Mouse (Mus musculus) heart, embryonic 14.5 days (tissue): ENCODE measurements at regions not wholly inside any gene's neighbourhood (a gene's known extent, or its start where the extent isn't known, plus 50 kb on each side); places are given as distances from the start of the nearest gene placed in this dataset.

Experiments used
- ATAC-seq: fragments of 200-750 bp; cut with Nextera tagmentation; 2 replicates; pipeline ENCODE4 v1.8.0; 2017; ENCODE audit warnings: low read depth, moderate TSS enrichment; ENCODE audit not compliant: insufficient number of reproducible peaks, insufficient read depth, low FRiP score
- H3K27ac ChIP-seq, 2 experiments: fragments of 200-500 bp in 1 of 2; fragments of 300-500 bp in 1 of 2; sonication (generic) in 1 of 2; replicated peaks in 1 of 2; 2 replicates each; pipeline ENCODE4 v1.5.1; 2012 to 2014; ENCODE audit warnings: low read depth in 2 of 2, low read length in 2 of 2, control low read depth in 1 of 2, mild to moderate bottlenecking in 1 of 2, mixed read lengths in 1 of 2; ENCODE audit not compliant: control insufficient read depth in 1 of 2, insufficient read depth in 1 of 2
- H3K27me3 ChIP-seq: fragments of 300-500 bp; sonication (generic); 2 replicates; pipeline ENCODE4 v1.6.1; 2014; ENCODE audit warnings: mild to moderate bottlenecking, low read length, control low read depth; ENCODE audit not compliant: control insufficient read depth, insufficient read depth
- H3K36me3 ChIP-seq: fragments of 300-500 bp; sonication (generic); 2 replicates; pipeline ENCODE4 v1.6.1; 2014; ENCODE audit warnings: mild to moderate bottlenecking, control low read depth, low read length, mixed read lengths; ENCODE audit not compliant: control insufficient read depth, insufficient read depth
- H3K4me1 ChIP-seq, 2 experiments: fragments of 200-500 bp in 1 of 2; fragments of 300-500 bp in 1 of 2; sonication (generic) in 1 of 2; 2 replicates each; pipeline ENCODE4 v1.6.1; 2012 to 2014; ENCODE audit warnings: low read length in 2 of 2, control low read depth in 1 of 2, mixed read lengths in 1 of 2; ENCODE audit not compliant: control insufficient read depth in 2 of 2, insufficient read depth in 2 of 2
- H3K4me2 ChIP-seq: fragments of 300-500 bp; sonication (generic); 2 replicates; pipeline ENCODE4 v1.6.1; 2014; ENCODE audit warnings: mild to moderate bottlenecking, low read length
- H3K4me3 ChIP-seq, 2 experiments: fragments of 200-500 bp in 1 of 2; fragments of 300-500 bp in 1 of 2; sonication (generic) in 1 of 2; 2 replicates each; pipeline ENCODE4 v1.5.1; 2012 to 2014; ENCODE audit warnings: low read length in 2 of 2, mild to moderate bottlenecking in 2 of 2, control low read depth in 1 of 2, low read depth in 1 of 2, moderate library complexity in 1 of 2; ENCODE audit not compliant: control insufficient read depth in 1 of 2, insufficient read depth in 1 of 2
- H3K9ac ChIP-seq: fragments of 300-500 bp; sonication (generic); 2 replicates; pipeline ENCODE4 v1.6.1; 2014; ENCODE audit warnings: mild to moderate bottlenecking, low read length
- H3K9me3 ChIP-seq: fragments of 300-500 bp; sonication (generic); 2 replicates; pipeline ENCODE4 v1.6.1; 2016; ENCODE audit warnings: low read length, control low read depth; ENCODE audit not compliant: control insufficient read depth
- WGBS: fragments of 180-500 bp; shearing (Covaris S2); extraction: QIAGEN DNeasy Blood & Tissue Kit; methylation state at CpG from one replicate; pipeline ENCODE4 v1.1.7; 2014; 5-methylcytosine and 5-hydroxymethylcytosine counted together

DNA sequence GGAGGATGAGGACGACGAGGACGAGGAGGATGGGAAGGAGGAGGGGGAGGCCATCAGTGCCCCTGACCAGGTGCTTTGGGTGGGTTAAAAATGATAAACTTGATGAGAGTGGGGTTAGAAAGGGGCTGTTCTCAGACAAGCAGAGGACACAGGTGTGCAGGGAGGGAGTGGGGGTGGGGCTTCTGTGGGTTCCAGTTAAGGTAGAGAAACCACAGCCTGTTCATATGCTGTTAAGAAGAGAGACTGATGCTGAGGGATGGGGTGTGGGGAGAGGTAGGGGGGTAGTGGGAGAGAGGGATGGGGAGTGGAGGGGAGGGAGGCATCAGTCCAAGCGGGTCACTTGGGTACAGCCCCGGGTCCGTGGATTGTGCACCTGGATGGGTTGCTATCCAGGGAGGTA lies 60.6 kb upstream of the Prdm11 start:
- H3K27me3 ChIP-seq = no peaks in the 10 kb centered on the region; the same call in 1 of the 2 replicates
- H3K4me2 ChIP-seq = no peak overlapping the region
- no peak overlapping the region for H3K27ac ChIP-seq
- 73% methylated on average over 6 of the region's 6 CpGs for WGBS
- no peak for ATAC-seq
- no peak overlapping the region for H3K9ac ChIP-seq
- no peaks in the 10 kb centered on the region for H3K4me1 ChIP-seq
- H3K9me3 ChIP-seq = no peaks in the 10 kb centered on the region
- no peak overlapping the region for H3K4me3 ChIP-seq
- no peaks in the 10 kb centered on the region for H3K36me3 ChIP-seq

DNA sequence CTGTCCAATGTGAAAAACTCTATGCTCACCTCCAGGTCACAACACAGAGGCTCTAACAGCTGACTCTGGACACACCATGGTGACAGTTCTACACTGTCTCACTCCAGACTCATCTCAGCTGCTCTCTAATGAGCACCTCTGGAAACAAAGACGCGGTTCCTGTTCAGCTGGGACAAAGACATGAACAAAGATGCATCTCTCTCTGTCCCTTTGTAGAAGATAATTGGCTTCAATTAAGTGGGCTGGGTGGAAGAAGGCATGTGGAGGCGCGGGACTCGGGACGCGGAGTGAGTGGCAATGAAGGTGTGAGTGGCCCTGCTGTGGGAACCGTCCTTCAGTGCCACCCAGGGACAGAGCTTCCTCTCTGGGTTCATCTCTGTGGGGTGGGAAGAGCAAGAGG lies 56.0 kb upstream of the Prdm11 start:
- Histone ChIP-seq H3K27me3 (no peaks in the 10 kb centered on the region), H3K4me3 (no peak overlapping the region), H3K36me3 (no peaks in the 10 kb centered on the region), H3K9me3 (no peaks in the 10 kb centered on the region), H3K4me1 (peaks cover 13% of the 10 kb centered on the region in 2 experiments), H3K4me2 (no peak overlapping the region), H3K27ac (no peak overlapping the region), H3K9ac (no peak overlapping the region)
- no peak for ATAC-seq
- 82% methylated on average over 8 of the region's 8 CpGs for WGBS

DNA sequence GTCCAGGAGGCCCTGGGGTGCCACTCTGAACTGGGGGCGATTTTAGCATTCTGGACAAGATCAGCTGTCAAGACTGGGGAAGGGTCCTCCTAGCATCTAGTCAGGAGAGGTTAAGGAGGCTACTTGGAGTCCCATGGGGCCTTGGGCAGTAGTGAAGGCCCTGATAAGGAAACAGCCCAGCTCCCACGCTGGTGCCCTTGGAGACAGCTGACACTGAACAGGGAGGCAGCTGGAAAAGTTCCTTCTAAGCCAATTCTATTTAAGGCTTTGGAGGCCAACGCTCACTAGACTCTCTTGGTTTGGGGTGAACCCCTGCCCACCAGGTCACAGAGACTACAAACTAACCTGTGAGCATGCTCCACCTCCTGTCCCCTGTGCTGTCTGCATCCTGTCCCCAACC lies 53.8 kb upstream of the Prdm11 start:
- Histone ChIP-seq H3K4me2 (peak overlapping the region; percentile 28; the same call in 1 of the 2 replicates), H3K27me3 (no peaks in the 10 kb centered on the region), H3K9ac (no peak overlapping the region), H3K36me3 (no peaks in the 10 kb centered on the region), H3K27ac (peak overlapping the region; percentile 3 to 44; a peak in 2 of 4 replicates), H3K9me3 (no peaks in the 10 kb centered on the region), H3K4me1 (peaks cover 13% of the 10 kb centered on the region in 2 experiments), H3K4me3 (no peak overlapping the region)
- 11% methylated on average over 3 of the region's 3 CpGs for WGBS
- ATAC-seq = no peak

DNA sequence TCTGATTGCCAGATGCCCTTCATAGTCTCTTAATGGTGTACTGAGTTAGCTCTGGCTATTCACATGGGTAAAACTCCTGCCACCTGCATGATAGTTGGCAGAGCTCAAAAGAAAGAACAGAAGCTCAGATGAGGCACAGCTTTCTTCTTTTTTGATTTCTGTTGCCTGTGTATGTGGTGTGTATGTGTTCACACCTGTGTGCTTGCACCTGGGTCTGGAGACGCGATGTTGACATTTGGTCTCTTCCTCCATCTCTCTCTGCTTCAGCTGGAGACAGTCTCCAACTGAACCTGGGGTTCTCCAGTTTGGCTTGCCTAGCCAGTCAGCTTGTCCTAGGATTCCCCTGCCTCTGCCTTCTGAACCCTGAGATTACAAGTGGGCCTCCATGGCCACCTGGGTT lies 51.0 kb upstream of the Prdm11 start:
- H3K27me3 ChIP-seq = no peaks in the 10 kb centered on the region
- no peak overlapping the region for H3K27ac ChIP-seq
- WGBS = 95% methylated on average over 2 of the region's 2 CpGs
- H3K4me2 ChIP-seq = no peak overlapping the region
- no peaks in the 10 kb centered on the region for H3K9me3 ChIP-seq
- peaks cover 13% of the 10 kb centered on the region in 2 experiments for H3K4me1 ChIP-seq
- H3K36me3 ChIP-seq = no peaks in the 10 kb centered on the region
- ATAC-seq = no peak
- H3K4me3 ChIP-seq = no peak overlapping the region
- H3K9ac ChIP-seq = no peak overlapping the region

DNA sequence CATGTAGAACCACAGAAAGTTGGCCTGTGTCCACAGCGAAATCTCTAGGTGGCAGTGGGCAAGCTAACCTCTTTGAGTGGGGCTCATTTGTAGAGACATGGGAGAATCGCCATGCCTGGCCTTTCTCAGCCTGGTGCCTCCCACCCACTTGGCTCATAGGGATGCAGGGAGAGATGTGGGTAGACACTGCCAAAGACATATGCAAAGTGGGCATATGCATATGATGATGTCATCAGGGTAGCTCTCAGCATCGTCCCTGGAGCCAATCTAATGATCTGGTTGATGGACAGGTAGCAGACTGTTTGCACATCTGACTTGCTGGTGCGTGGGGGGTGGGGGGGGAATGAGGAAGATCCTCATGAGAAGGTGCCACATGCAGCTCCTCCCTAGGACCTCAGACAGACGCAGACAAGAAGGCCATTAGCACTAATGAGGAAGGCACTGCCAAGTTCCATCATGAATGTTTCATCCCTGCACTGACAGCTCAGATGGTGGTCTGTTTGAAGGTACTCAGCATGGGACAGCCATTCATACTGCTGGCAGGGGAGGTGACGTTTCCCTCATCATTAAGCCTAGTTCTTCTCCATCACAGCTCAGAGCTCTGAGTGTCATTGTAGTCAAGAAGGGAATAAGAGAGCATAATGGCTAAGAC lies 50.2 kb upstream of the Prdm11 start:
- H3K27me3 ChIP-seq = no peaks in the 10 kb centered on the region
- H3K36me3 ChIP-seq = no peaks in the 10 kb centered on the region
- H3K4me1 ChIP-seq = peaks cover 13% of the 10 kb centered on the region in 2 experiments
- ATAC-seq = no peak
- no peak overlapping the region for H3K9ac ChIP-seq
- H3K27ac ChIP-seq = no peak overlapping the region
- H3K4me2 ChIP-seq = no peak overlapping the region
- H3K4me3 ChIP-seq = no peak overlapping the region
- no peaks in the 10 kb centered on the region for H3K9me3 ChIP-seq
- 71% methylated on average over 6 of the region's 6 CpGs for WGBS
